Mouse (Mus musculus) embryonic facial prominence, embryonic 12.5 days (tissue): Measurements from ENCODE around the gene Anln. TPM values are rescaled to one million over a fixed set of nuclear protein-coding genes. Genes with fewer than 3 reads are reported as not detected.

ENCODE experiments used
- ATAC-seq: fragments of 200-750 bp; cut with Nextera tagmentation; 2 replicates; pipeline ENCODE4 v1.8.0; 2017; ENCODE audit not compliant: insufficient number of reproducible peaks, insufficient read depth, low FRiP score, low TSS enrichment
- H3K27ac ChIP-seq: fragments of 300-500 bp; sonication (generic); 2 replicates; pipeline ENCODE4 v1.5.1; 2016; ENCODE audit warnings: mild to moderate bottlenecking
- H3K27me3 ChIP-seq: fragments of 300-500 bp; sonication (generic); 2 replicates; pipeline ENCODE4 v1.6.1; 2016; ENCODE audit warnings: mild to moderate bottlenecking, moderate library complexity
- H3K36me3 ChIP-seq: fragments of 300-500 bp; sonication (generic); 2 replicates; pipeline ENCODE4 v1.6.1; 2016; ENCODE audit warnings: mild to moderate bottlenecking
- H3K4me1 ChIP-seq: fragments of 300-500 bp; sonication (generic); 2 replicates; pipeline ENCODE4 v1.6.1; 2016
- H3K4me2 ChIP-seq: fragments of 300-500 bp; sonication (generic); replicated peaks from 2 replicates; pipeline ENCODE4 v1.6.1; 2016; ENCODE audit warnings: mild to moderate bottlenecking, moderate library complexity
- H3K4me3 ChIP-seq: fragments of 300-500 bp; sonication (generic); 2 replicates; pipeline ENCODE4 v1.5.1; 2016; ENCODE audit warnings: mild to moderate bottlenecking
- H3K9ac ChIP-seq: fragments of 300-500 bp; sonication (generic); 2 replicates; pipeline ENCODE4 v1.6.1; 2016; ENCODE audit warnings: mild to moderate bottlenecking, moderate library complexity
- H3K9me3 ChIP-seq: fragments of 300-500 bp; sonication (generic); 2 replicates; pipeline ENCODE4 v1.6.1; 2016; ENCODE audit warnings: mild to moderate bottlenecking, moderate library complexity
- WGBS: fragments of 180-500 bp; shearing (Covaris S2); methylation state at CpG from one replicate; pipeline ENCODE4 v1.1.7; 2016; 5-methylcytosine and 5-hydroxymethylcytosine counted together
- polyA plus RNA-seq: library from polyadenylated mRNA; unstranded; fragments of >200 nt; fragmentation: Nextera tagmentation; extraction: Ambion mirVana; gene quantifications from 2 replicates; pipeline ENCODE4 v1.2.1, GENCODE M21; 2016

Gene Anln
- polyA plus RNA-seq, 1 experiment from 2014 or later = 44.8 TPM

DNA sequence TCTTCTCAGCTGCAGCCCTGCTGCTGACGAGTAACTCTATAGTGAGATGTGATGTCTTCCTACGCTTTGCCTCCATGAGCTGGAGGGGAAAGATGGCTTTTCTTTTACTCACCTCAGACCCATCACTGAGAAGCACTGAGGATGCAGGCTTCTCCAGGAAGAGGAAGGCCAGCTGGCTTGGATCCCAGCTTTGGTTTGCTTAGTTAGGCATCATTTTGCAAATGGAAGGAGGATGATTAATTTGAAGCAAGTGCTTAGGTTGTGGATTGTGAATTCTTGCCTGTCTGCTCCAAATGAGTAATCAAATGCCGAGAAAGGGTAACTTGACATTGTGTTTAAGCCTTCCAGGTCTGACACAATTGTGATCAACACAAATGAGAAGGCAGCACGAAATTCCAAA, 10.0 kb upstream of the Anln start:
- Histone ChIP-seq H3K9me3 (no peaks in the 10 kb centered on the region), H3K9ac (no peak overlapping the region), H3K36me3 (no peaks in the 10 kb centered on the region), H3K4me1 (no peaks in the 10 kb centered on the region), H3K27ac (no peak overlapping the region), H3K4me2 (no peak overlapping the region), H3K27me3 (no peaks in the 10 kb centered on the region), H3K4me3 (no peak overlapping the region)
- no peak for ATAC-seq
- 86% methylated on average over 4 of the region's 4 CpGs for whole genome bisulfite sequencing

DNA sequence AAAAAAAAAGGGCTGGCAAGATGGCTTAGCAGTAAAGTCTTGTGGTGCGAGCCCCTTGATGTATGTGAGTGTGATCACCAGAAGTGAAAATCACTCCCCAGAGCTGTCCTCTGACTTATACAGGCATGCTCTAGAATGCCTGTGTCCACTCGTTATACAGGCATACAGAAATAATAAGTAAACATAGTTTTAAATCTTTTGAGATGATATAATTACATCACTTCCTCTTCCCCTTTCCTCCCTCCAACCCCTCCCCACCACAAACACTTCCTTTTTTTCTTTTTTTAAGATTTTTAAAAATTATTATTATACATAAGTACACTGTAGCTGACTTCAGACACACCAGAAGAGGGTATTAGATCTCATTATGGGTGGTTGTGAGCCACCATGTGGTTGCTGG, 5.7 kb upstream of the Anln start:
- WGBS = 91% methylated on average over 2 of the region's 2 CpGs
- Histone ChIP-seq H3K9ac (no peak overlapping the region), H3K36me3 (no peaks in the 10 kb centered on the region), H3K27me3 (no peaks in the 10 kb centered on the region), H3K9me3 (no peaks in the 10 kb centered on the region), H3K4me3 (no peak overlapping the region), H3K4me2 (no peak overlapping the region), H3K4me1 (no peaks in the 10 kb centered on the region), H3K27ac (no peak overlapping the region)
- ATAC-seq = no peak

DNA sequence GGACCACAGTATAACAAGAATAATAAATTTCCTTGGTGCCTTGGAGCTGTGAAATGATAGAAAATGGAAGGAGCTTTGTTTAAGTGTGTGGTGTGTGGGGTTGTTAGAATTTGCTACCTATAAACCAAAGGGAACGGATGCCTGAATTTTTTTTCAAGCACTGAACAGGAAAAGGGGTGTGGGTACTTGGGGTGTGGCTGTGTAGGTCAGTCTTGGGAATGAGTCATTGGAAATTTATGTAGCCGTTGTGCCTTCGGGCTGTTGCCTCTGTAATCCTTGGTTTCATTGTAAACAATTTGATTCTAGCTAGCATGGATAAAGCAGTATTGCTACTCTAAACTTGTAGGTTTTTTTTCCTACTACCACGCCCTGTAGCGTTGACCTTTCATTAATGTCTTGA, 1.4 kb upstream of the Anln start:
- H3K4me2 ChIP-seq = no peak overlapping the region
- H3K27ac ChIP-seq = no peak overlapping the region
- H3K36me3 ChIP-seq = no peaks in the 10 kb centered on the region
- H3K9ac ChIP-seq = no peak overlapping the region
- H3K9me3 ChIP-seq = no peaks in the 10 kb centered on the region
- ATAC-seq = no peak
- peaks cover 15% of the 10 kb centered on the region for H3K4me1 ChIP-seq
- 90% methylated on average over 5 of the region's 5 CpGs for WGBS
- H3K4me3 ChIP-seq = no peak overlapping the region
- H3K27me3 ChIP-seq = no peaks in the 10 kb centered on the region

DNA sequence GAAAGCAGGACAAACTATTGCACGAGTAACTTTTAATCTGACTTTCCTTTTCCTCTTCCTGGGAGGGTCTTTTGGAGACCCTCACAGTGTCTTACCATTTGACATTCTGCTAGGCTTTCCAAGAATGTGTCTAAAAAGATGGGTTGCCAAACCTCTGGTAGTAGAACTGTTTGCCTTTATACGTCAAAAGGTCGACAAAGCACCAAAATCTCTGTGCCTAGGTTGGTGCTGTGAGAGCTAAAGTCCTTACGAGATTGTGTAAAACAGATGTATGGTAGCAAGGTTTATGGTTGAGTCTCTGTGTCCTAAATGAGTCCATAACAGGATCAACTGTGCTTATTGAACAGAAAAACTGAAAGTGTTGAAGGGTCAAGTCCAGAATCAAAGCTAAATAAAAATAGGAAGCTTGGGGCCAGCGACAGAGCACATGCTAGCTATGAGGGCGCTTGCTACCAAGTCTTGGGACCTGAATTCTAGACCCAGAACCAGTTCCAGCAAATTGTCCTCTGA, 803 bp upstream of the Anln start:
- 71% methylated on average over 6 of the region's 6 CpGs for WGBS
- no peak overlapping the region for H3K9ac ChIP-seq
- peak overlapping the region; percentile 65 for H3K4me2 ChIP-seq
- no peak for ATAC-seq
- H3K9me3 ChIP-seq = no peaks in the 10 kb centered on the region
- no peaks in the 10 kb centered on the region for H3K27me3 ChIP-seq
- H3K27ac ChIP-seq = no peak overlapping the region
- H3K4me3 ChIP-seq = peak overlapping the region; percentile 88; the same call in 1 of the 2 replicates
- H3K4me1 ChIP-seq = peaks cover 15% of the 10 kb centered on the region
- no peaks in the 10 kb centered on the region for H3K36me3 ChIP-seq

- WGBS = under 1% methylated on average over 41 of the region's 41 CpGs
- peak; percentile 71 for ATAC-seq
- peaks cover 15% of the 10 kb centered on the region for H3K4me1 ChIP-seq
Measured at GRCm38 (mm10) chr9:22388401-22388980, 497 bp downstream of the Anln start.

DNA sequence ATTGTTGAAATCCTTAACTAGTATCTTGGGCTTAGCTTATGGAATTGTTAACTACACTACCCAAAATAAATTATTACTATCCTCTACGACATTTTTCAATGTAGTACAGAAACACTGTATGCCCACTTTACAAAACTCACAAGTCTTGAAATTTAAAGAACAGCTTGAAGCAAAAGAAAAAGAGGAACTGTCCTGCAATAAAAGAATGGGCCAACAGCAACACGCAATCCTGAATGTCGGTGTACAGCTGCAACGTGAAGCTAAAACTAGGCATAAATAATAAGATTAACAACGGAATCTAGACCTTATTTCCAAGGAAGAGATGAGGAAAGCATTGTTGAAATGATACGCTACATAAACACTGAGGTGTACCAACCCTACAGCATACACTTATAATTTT, 1.1 kb downstream of the Anln start:
- H3K27ac ChIP-seq = peak overlapping the region; percentile 85; the same call in 1 of the 2 replicates
- no peaks in the 10 kb centered on the region for H3K9me3 ChIP-seq
- peak overlapping the region; percentile 88 for H3K4me3 ChIP-seq
- no peaks in the 10 kb centered on the region for H3K27me3 ChIP-seq
- peak overlapping the region; percentile 88 for H3K9ac ChIP-seq
- H3K36me3 ChIP-seq = no peaks in the 10 kb centered on the region
- 21% methylated on average over 6 of the region's 6 CpGs for WGBS
- H3K4me2 ChIP-seq = peak overlapping the region; percentile 65
- no peak for ATAC-seq
- peaks cover 15% of the 10 kb centered on the region for H3K4me1 ChIP-seq

More at GRCm38 (mm10) chr9:22388401-22388980, 497 bp downstream of the Anln start:
- peak overlapping the region; percentile 88 for H3K9ac ChIP-seq
- no peaks in the 10 kb centered on the region for H3K9me3 ChIP-seq
- H3K4me2 ChIP-seq = peak overlapping the region; percentile 65
- H3K4me3 ChIP-seq = peak overlapping the region; percentile 88
- H3K27me3 ChIP-seq = no peaks in the 10 kb centered on the region
- H3K36me3 ChIP-seq = no peaks in the 10 kb centered on the region
- peak overlapping the region; percentile 85 for H3K27ac ChIP-seq

GRCm38 (mm10) chr9:22385890-22386289, 3.1 kb downstream of the Anln start:
- ATAC-seq = no peak
- peaks cover 15% of the 10 kb centered on the region for H3K4me1 ChIP-seq
- no peak overlapping the region for H3K27ac ChIP-seq
- WGBS = 75% methylated on average over 2 of the region's 2 CpGs
- H3K9ac ChIP-seq = no peak overlapping the region
- no peaks in the 10 kb centered on the region for H3K9me3 ChIP-seq
- H3K4me2 ChIP-seq = no peak overlapping the region
- H3K36me3 ChIP-seq = peaks cover 11% of the 10 kb centered on the region
- H3K27me3 ChIP-seq = no peaks in the 10 kb centered on the region
- H3K4me3 ChIP-seq = no peak overlapping the region

GRCm38 (mm10) chr9:22376086-22376485, 12.9 kb downstream of the Anln start:
- no peaks in the 10 kb centered on the region for H3K27me3 ChIP-seq
- no peak overlapping the region for H3K27ac ChIP-seq
- no peak overlapping the region for H3K9ac ChIP-seq
- H3K36me3 ChIP-seq = peaks cover 79% of the 10 kb centered on the region
- no peak for ATAC-seq
- no peak overlapping the region for H3K4me2 ChIP-seq
- H3K4me3 ChIP-seq = no peak overlapping the region
- WGBS = 80% methylated on average over 5 of the region's 5 CpGs
- H3K9me3 ChIP-seq = no peaks in the 10 kb centered on the region
- H3K4me1 ChIP-seq = no peaks in the 10 kb centered on the region

GRCm38 (mm10) chr9:22372760-22373159, 16.2 kb downstream of the Anln start:
- H3K27me3 ChIP-seq = no peaks in the 10 kb centered on the region
- no peak overlapping the region for H3K4me3 ChIP-seq
- H3K4me2 ChIP-seq = no peak overlapping the region
- no peaks in the 10 kb centered on the region for H3K4me1 ChIP-seq
- no peak overlapping the region for H3K27ac ChIP-seq
- peaks cover 78% of the 10 kb centered on the region for H3K36me3 ChIP-seq
- H3K9me3 ChIP-seq = no peaks in the 10 kb centered on the region
- no peak for ATAC-seq
- H3K9ac ChIP-seq = no peak overlapping the region
- WGBS = 96% methylated on average over 4 of the region's 4 CpGs

DNA sequence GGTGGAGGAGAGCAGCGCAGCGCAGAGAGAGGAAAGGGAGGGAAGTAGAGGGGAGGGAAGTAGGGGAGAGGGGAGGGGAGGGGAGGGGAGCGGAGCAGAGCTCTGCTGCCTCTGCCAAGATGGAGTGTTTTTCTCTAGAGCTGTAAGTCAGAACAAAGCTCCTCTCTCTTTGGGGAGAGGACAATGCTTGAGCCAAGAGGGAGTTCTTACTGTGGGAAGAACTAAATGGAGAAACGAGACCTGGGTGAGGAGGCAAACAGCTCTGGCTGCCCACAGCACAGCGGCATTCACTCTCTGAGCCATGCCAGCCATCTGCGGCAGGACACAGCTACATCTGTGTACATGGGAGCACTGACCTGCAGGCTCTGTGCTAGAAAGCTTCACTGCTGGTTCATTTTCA, 21.0 kb downstream of the Anln start:
- 80% methylated on average over 6 of the region's 6 CpGs for WGBS
- no peak for ATAC-seq
- Histone ChIP-seq H3K9me3 (no peaks in the 10 kb centered on the region), H3K4me1 (no peaks in the 10 kb centered on the region), H3K36me3 (peaks cover 75% of the 10 kb centered on the region), H3K4me3 (no peak overlapping the region), H3K4me2 (no peak overlapping the region), H3K27me3 (no peaks in the 10 kb centered on the region), H3K27ac (no peak overlapping the region), H3K9ac (no peak overlapping the region)

- H3K4me2 ChIP-seq = no peak overlapping the region
- no peaks in the 10 kb centered on the region for H3K27me3 ChIP-seq
- no peak overlapping the region for H3K27ac ChIP-seq
- peaks cover 74% of the 10 kb centered on the region for H3K36me3 ChIP-seq
- ATAC-seq = no peak
- H3K9ac ChIP-seq = no peak overlapping the region
- H3K4me1 ChIP-seq = no peaks in the 10 kb centered on the region
- WGBS = 97% methylated on average over 10 of the region's 10 CpGs
- no peak overlapping the region for H3K4me3 ChIP-seq
- H3K9me3 ChIP-seq = no peaks in the 10 kb centered on the region
Measured at GRCm38 (mm10) chr9:22366621-22367020, 22.4 kb downstream of the Anln start.

- 96% methylated on average over 2 of the region's 2 CpGs for WGBS
- Histone ChIP-seq H3K9me3 (no peaks in the 10 kb centered on the region), H3K4me2 (no peak overlapping the region), H3K27ac (no peak overlapping the region), H3K27me3 (no peaks in the 10 kb centered on the region), H3K4me3 (no peak overlapping the region), H3K9ac (no peak overlapping the region), H3K4me1 (no peaks in the 10 kb centered on the region), H3K36me3 (peaks cover 72% of the 10 kb centered on the region)
- ATAC-seq = no peak
Measured at GRCm38 (mm10) chr9:22366221-22366620, 22.8 kb downstream of the Anln start.
